Mouse (Mus musculus): ENCODE data around the gene Fars2.

GRCm38 (mm10) chr13:36577916-36578568 lies 460.8 kb downstream of the Fars2 start:
- no peak for TF ChIP-seq CTCF (IDR thresholded peaks at IDR 0.05; ENCODE audit: low read depth)
- TF ChIP-seq EP300 (IDR thresholded peaks at IDR 0.05; ENCODE audit: low read depth), result no peak

Measured in liver, postnatal 0 days (tissue).